In genomic region chr2:75563253-75563913, GRCm38 (mm10) we compare ENCODE assay signal across 9 mouse cellular contexts.
DNase-seq lines count a peak whose midpoint lies in the region; ATAC-seq and TF ChIP-seq lines count a peak whose summit lies in the region.
"Had no signal": no experiment of that assay in that cellular context is flagged by ENCODE, and none has a peak within 500 bp of the region (broad histone marks: within the 10 kb centered on the region; RNA-seq: fewer than 3 reads in every experiment).

No protein-coding gene starts in this region.

- TF ChIP-seq CTCF in lung, embryonic 14.5 days (IDR thresholded peaks at IDR 0.05; ENCODE audit: low read depth), result peak; percentile 50
- no peak; the same call in 1 of the 2 replicates for TF ChIP-seq CTCF in lung, adult 2 months (IDR thresholded peaks at IDR 0.05; ENCODE audit: insufficient read depth, low read length)
- TF ChIP-seq CTCF in brain, embryonic 14.5 days (IDR thresholded peaks at IDR 0.05; ENCODE audit: borderline replicate concordance, extremely low read depth, insufficient read depth, insufficient read length), result peak; percentile 14; the same call in 1 of the 2 replicates
- TF ChIP-seq CTCF in liver, postnatal 0 days (IDR thresholded peaks at IDR 0.05; ENCODE audit: low read depth), result peak; percentile 56

- TF ChIP-seq POLR2A in lung, adult 2 months (IDR thresholded peaks at IDR 0.05; ENCODE audit: borderline replicate concordance, extremely low read depth, low read depth, low read length), result no peak
- TF ChIP-seq POLR2A in brain, embryonic 14.5 days (IDR thresholded peaks at IDR 0.05; ENCODE audit: borderline replicate concordance, extremely low read depth, insufficient read depth, insufficient read length, poor library complexity, severe bottlenecking), result no peak

- H3K27me3 ChIP-seq in lung, embryonic 14.5 days (ENCODE audit: insufficient read depth, low read length), result no peaks in the 10 kb centered on the region
- no peaks in the 10 kb centered on the region for H3K27me3 ChIP-seq in liver, postnatal 0 days (ENCODE audit: insufficient read depth, low read length)
- no peaks in the 10 kb centered on the region for H3K27me3 ChIP-seq in hindbrain, embryonic 12.5 days
- no peaks in the 10 kb centered on the region for H3K27me3 ChIP-seq in midbrain, embryonic 14.5 days (ENCODE audit: control insufficient read depth, insufficient read depth, low read length)

- H3K9ac ChIP-seq in lung, embryonic 14.5 days, result no peak overlapping the region
- no peak overlapping the region for H3K9ac ChIP-seq in liver, postnatal 0 days (replicated peaks)
- H3K9ac ChIP-seq in hindbrain, embryonic 12.5 days, result no peak overlapping the region
- no peak overlapping the region for H3K9ac ChIP-seq in midbrain, embryonic 14.5 days (replicated peaks; ENCODE audit: low read length)

- DNase-seq in lung, embryonic 14.5 days, result peak; percentile 47
- no peak for DNase-seq in lung, adult 2 months
- no peak for DNase-seq in brain, embryonic 14.5 days (ENCODE audit: low read depth)
- DNase-seq in liver, postnatal 0 days, result peak; percentile 25
- peak; percentile 47 for DNase-seq in thymus, postnatal 25 days
- no peak for DNase-seq in midbrain, embryonic 14.5 days
- DNase-seq in right cerebral cortex, postnatal 14 days, result no peak

- H3K9me3 ChIP-seq in lung, embryonic 14.5 days (ENCODE audit: low read depth, low read length), result no peaks in the 10 kb centered on the region
- no peaks in the 10 kb centered on the region for H3K9me3 ChIP-seq in liver, postnatal 0 days (ENCODE audit: low read length)
- H3K9me3 ChIP-seq in hindbrain, embryonic 12.5 days (replicated peaks), result no peaks in the 10 kb centered on the region
- no peaks in the 10 kb centered on the region for H3K9me3 ChIP-seq in midbrain, embryonic 14.5 days (ENCODE audit: control insufficient read depth, low read length)

- no peak overlapping the region for H3K4me3 ChIP-seq in lung, embryonic 14.5 days (ENCODE audit: low read depth, low read length)
- H3K4me3 ChIP-seq in lung, adult 2 months (replicated peaks; ENCODE audit: extremely low read depth, low read depth, low read length), result no peak overlapping the region
- H3K4me3 ChIP-seq in liver, postnatal 0 days (ENCODE audit: low read depth, low read length), result no peak overlapping the region
- H3K4me3 ChIP-seq in hindbrain, embryonic 12.5 days, result no peak overlapping the region
- no peak overlapping the region for H3K4me3 ChIP-seq in midbrain, embryonic 14.5 days (replicated peaks; ENCODE audit: low read depth, low read length)
- H3K4me3 ChIP-seq: myocyte had no signal

- no peak overlapping the region for H3K27ac ChIP-seq in lung, embryonic 14.5 days (ENCODE audit: low read depth)
- H3K27ac ChIP-seq in liver, postnatal 0 days (ENCODE audit: low read depth), result no peak overlapping the region
- no peak overlapping the region for H3K27ac ChIP-seq in hindbrain, embryonic 12.5 days
- H3K27ac ChIP-seq in midbrain, embryonic 14.5 days (replicated peaks; ENCODE audit: low read depth, low read length), result no peak overlapping the region

- ATAC-seq in lung, embryonic 14.5 days (ENCODE audit: insufficient read depth), result no peak
- ATAC-seq in liver, postnatal 0 days, result peak; percentile 51; the same call in 1 of the 2 replicates
- ATAC-seq in hindbrain, embryonic 12.5 days (ENCODE audit: low FRiP score), result no peak
- no peak for ATAC-seq in midbrain, embryonic 14.5 days (ENCODE audit: low FRiP score, low TSS enrichment)

- no peaks in the 10 kb centered on the region for H3K36me3 ChIP-seq in lung, embryonic 14.5 days (ENCODE audit: insufficient read depth)
- H3K36me3 ChIP-seq in liver, postnatal 0 days (replicated peaks; ENCODE audit: insufficient read depth, low read length), result no peaks in the 10 kb centered on the region
- no peaks in the 10 kb centered on the region for H3K36me3 ChIP-seq in hindbrain, embryonic 12.5 days
- no peaks in the 10 kb centered on the region for H3K36me3 ChIP-seq in midbrain, embryonic 14.5 days (ENCODE audit: control insufficient read depth, insufficient read depth, low read length)

- H3K4me1 ChIP-seq in lung, embryonic 14.5 days (ENCODE audit: insufficient read depth), result no peaks in the 10 kb centered on the region
- no peaks in the 10 kb centered on the region for H3K4me1 ChIP-seq in lung, adult 2 months (ENCODE audit: control insufficient read depth, insufficient read depth, low read length)
- peaks cover 9% of the 10 kb centered on the region; the same call in 1 of the 2 replicates for H3K4me1 ChIP-seq in liver, postnatal 0 days (ENCODE audit: insufficient read depth)
- H3K4me1 ChIP-seq in hindbrain, embryonic 12.5 days, result no peaks in the 10 kb centered on the region
- H3K4me1 ChIP-seq in midbrain, embryonic 14.5 days (ENCODE audit: control insufficient read depth, insufficient read depth, low read length), result no peaks in the 10 kb centered on the region; the same call in 1 of the 2 replicates

- no peak overlapping the region for H3K4me2 ChIP-seq in lung, embryonic 14.5 days
- H3K4me2 ChIP-seq in liver, postnatal 0 days (ENCODE audit: low read depth, low read length), result no peak overlapping the region; the same call in 1 of the 2 replicates
- no peak overlapping the region for H3K4me2 ChIP-seq in hindbrain, embryonic 12.5 days (replicated peaks)
- H3K4me2 ChIP-seq in midbrain, embryonic 14.5 days (ENCODE audit: low read length), result no peak overlapping the region

- 47% methylated on average over 9 of the region's 9 CpGs for WGBS in lung, embryonic 14.5 days
- WGBS in lung, adult 2 months, result 44% methylated on average over 9 of the region's 9 CpGs
- WGBS in liver, postnatal 0 days (ENCODE audit: insufficient replicate concordance), result 28% methylated on average over 9 of the region's 9 CpGs
- 67% methylated on average over 9 of the region's 9 CpGs for WGBS in hindbrain, embryonic 12.5 days
- WGBS in midbrain, embryonic 14.5 days, result 62% methylated on average over 9 of the region's 9 CpGs

- TF ChIP-seq EP300 in liver, postnatal 0 days (IDR thresholded peaks at IDR 0.05; ENCODE audit: low read depth), result no peak

Comparison
In these comparisons a context has a peak if more than half of its experiments do, and no peak if none do; other contexts are left out.
1. DNase-seq: peak in lung, embryonic 14.5 days (single experiment), liver, postnatal 0 days (single experiment) and thymus, postnatal 25 days (single experiment); none in lung, adult 2 months (single experiment), brain, embryonic 14.5 days (single experiment), midbrain, embryonic 14.5 days (single experiment) and right cerebral cortex, postnatal 14 days (single experiment).